Mouse (Mus musculus) CD4-positive naive resting alpha-beta T cell, adult 57 days (primary cell): ENCODE measurements around the gene Cap1. TPM values are rescaled to one million over a fixed set of nuclear protein-coding genes. Genes with fewer than 3 reads are reported as not detected.

Experiments used
- total RNA-seq: library from RNA; stranded (reverse); gene quantifications from one replicate; pipeline ENCODE4 v1.2.4, GENCODE M21; 2023

Gene Cap1
- total RNA-seq: 366 TPM

DNA sequence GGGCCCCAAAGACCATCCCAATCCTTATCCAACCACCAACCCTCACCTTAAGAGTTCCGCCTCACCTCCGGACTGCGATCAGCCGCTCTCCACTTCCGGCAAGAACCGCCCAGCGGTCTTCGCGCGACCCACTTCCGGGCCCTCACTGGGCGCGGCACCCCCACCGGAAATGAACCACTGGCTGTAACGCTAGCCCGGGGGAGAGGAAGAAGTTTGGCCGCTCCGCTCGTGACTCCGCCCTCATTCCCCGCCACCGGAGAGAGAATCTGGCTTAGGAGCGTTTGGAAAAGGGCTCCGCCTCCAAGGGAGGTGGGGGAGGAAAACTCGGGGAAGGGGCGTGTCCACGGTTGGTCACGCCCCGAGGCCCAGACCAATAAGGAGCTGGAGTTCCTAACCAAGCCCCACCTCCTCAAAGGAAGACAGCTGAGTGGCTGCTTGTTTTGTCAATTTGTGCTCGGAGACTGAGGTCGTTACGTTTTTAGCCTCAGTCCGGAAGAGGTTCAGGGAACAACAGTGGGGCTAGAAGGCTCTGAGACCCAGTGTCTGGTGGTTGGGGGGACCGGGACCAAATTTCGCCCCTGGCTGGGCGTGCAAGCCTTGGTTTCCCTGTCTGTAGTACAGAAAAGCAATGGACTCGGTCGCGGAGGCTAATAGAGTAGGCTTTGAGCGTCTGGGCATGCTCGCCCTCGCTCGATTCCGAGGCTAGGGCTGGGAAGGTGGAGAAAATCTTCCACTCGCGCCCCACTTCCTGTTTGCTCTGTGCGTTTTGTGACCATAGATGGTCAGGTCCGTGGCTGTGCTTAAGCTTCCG, at the start of gene Cap1:
Gene Cap1 (minus strand): TSS at position 289 of the 811 bp plus-strand sequence.

DNA sequence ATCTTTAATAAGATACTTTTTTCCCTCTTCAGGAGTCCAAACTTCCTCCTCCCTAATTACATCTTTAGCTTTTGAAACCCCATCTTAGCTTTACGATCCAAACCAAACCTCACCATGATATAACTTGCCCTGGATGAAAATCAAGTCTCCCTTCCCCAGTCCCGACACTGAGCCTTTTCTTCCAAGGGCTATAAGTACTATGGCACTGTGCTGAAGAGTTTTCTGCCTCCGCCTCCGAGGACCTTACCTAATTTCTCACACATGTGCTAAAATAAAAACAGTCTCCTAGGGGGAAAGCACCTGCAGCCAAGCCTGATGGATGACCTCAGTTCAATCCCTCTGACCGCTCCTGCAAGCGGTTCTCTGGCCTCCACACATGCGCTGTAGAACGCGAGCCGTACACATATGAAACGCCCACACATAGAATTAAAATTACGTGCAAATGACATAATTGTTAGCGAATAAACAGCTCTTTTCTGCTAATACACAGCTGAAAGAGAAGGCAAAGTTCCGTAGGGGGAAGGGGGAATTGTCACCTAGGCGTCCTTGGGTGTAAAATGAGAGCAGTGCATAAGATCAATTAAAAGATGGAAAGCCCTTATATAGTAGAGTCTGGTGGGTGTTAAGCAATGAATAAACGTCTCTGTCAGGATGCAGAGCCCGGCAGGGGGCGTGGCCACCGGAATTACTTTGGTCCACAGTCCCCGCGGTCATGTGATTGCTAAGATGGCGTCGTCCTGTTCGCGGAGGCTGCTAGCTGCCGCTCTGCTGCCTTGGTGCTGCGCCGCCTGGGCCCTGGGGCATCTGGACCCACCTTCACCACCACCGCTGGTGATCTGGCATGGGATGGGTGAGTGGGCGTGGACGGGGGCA, 50.1 kb downstream of the Cap1 start, which contains the start of gene Ppt1:
Gene Ppt1 (plus strand): TSS at position 713 of the 873 bp plus-strand sequence.

Other genes starting within 250 kb of the Cap1 start
- not detected for gene 9530002B09Rik, start 196.8 kb downstream of the Cap1 start, total RNA-seq
- gene Ppt1, start 49.8 kb downstream of the Cap1 start, total RNA-seq: 33.8 TPM
- gene Mfsd2a, start 75.1 kb upstream of the Cap1 start, total RNA-seq: 1.9 TPM
- 0.56 TPM for gene Mycl, start 109.6 kb upstream of the Cap1 start, total RNA-seq
- gene Trit1, start 130.5 kb upstream of the Cap1 start, total RNA-seq: 13.2 TPM
- gene Bmp8b, start 219.1 kb upstream of the Cap1 start, total RNA-seq: not detected
- not detected for gene Oxct2b, start 230.2 kb upstream of the Cap1 start, total RNA-seq